ENCODE assay signal across 1 mouse cellular context in genomic region chr8:105965266-105965904, GRCm38 (mm10).
TF ChIP-seq lines count a peak whose summit lies in the region.

No protein-coding gene starts in this region.

TF ChIP-seq in C2C12, 6 proteins besides CTCF, POLR2A, EP300 and RAD21:
- TF ChIP-seq FOSL1 (IDR thresholded peaks at IDR 0.05; ENCODE audit: insufficient read depth, low read length, poor library complexity, severe bottlenecking) (no peak), MAX (IDR thresholded peaks at IDR 0.05) (no peak), MYOD1 (IDR thresholded peaks at IDR 0.05; ENCODE audit: control insufficient read depth, insufficient read length, low read depth) (no peak), MYOG (IDR thresholded peaks at IDR 0.05; ENCODE audit: control insufficient read depth, extremely low read depth, insufficient read length) (no peak), USF1 (IDR thresholded peaks at IDR 0.05; ENCODE audit: low read depth) (no peak), CEBPB (IDR thresholded peaks at IDR 0.05; ENCODE audit: low read depth) (no peak)
